Mouse (Mus musculus): ENCODE data around the gene Ms4a10. TPM values are rescaled to one million over a fixed set of nuclear protein-coding genes. Genes with fewer than 3 reads are reported as not detected.

Gene Ms4a10
- polyA plus RNA-seq, 1 experiment from 2014 or later: not detected

GRCm38 (mm10) chr19:10920532-10920931 is 53.9 kb downstream of the Ms4a10 start, which contains the start of gene Zp1:
Gene Zp1 (minus strand): TSS chr19:10920632.
- Histone ChIP-seq H3K9me3 (ENCODE audit: control insufficient read depth, low read length) (no peaks in the 10 kb centered on the region), H3K4me1 (ENCODE audit: control insufficient read depth, insufficient read depth, low read length) (no peaks in the 10 kb centered on the region), H3K4me2 (ENCODE audit: low read depth, severe bottlenecking) (no peak within 1 kb of the TSS), H3K4me3 (ENCODE audit: low read depth, low read length) (no peak within 1 kb of the TSS), H3K36me3 (ENCODE audit: control insufficient read depth, insufficient read depth, low read length) (no peaks in the 10 kb centered on the region), H3K27ac (replicated peaks; ENCODE audit: low read depth, low read length) (no peak within 1 kb of the TSS), H3K27me3 (ENCODE audit: control insufficient read depth, insufficient read depth, low read length) (no peaks in the 10 kb centered on the region), H3K9ac (ENCODE audit: low read length) (no peak within 1 kb of the TSS)
- WGBS: 78% methylated on average over 2 of the region's 2 CpGs
- ATAC-seq (ENCODE audit: insufficient number of reproducible peaks, low FRiP score, low TSS enrichment, low read depth) (no peak), DNase-seq (ENCODE audit: low spot score) (no peak)

DNA sequence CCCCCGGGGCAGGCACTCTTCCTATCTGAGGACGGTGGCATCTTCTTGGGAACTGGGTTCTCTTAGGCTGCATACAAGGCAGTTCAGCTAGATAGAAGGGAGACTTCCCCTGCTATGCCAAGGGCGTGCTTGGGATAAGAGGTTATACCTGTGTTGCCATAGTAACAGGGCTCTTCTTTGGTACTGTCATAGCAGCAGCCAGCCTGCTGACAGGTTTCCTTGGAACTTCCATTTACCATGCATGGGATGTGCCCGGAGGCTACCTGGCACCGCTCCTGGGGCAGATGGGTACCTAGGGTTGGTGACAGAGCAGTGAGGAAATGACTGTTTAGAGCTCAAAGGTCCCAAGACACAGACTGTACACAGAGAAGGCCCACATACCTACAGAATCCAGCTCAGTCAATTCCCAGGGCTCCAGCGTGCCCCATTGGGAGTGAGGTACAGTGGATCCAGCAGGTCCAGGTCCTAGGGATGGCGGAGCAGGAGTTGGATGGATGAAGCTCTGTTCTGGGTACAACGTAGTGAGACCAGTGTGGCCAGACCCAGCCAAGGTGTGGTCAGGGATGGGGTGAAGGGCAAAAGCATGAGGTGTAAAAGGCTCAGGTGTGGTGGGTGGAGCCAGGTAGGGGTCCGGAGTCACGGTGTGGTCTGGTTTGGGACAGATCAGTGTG is 56.0 kb downstream of the Ms4a10 start:
- 88% methylated on average over 10 of the region's 10 CpGs for WGBS
- no peak for ATAC-seq (ENCODE audit: insufficient number of reproducible peaks, low FRiP score, low TSS enrichment, low read depth)
- Histone ChIP-seq H3K9me3 (ENCODE audit: control insufficient read depth, low read length) (no peaks in the 10 kb centered on the region), H3K9ac (ENCODE audit: low read length) (no peak overlapping the region), H3K4me1 (ENCODE audit: control insufficient read depth, insufficient read depth, low read length) (no peaks in the 10 kb centered on the region), H3K4me3 (ENCODE audit: low read depth, low read length) (no peak overlapping the region), H3K27me3 (ENCODE audit: control insufficient read depth, insufficient read depth, low read length) (no peaks in the 10 kb centered on the region), H3K27ac (replicated peaks; ENCODE audit: low read depth, low read length) (no peak overlapping the region), H3K36me3 (ENCODE audit: control insufficient read depth, insufficient read depth, low read length) (no peaks in the 10 kb centered on the region), H3K4me2 (ENCODE audit: low read depth, severe bottlenecking) (no peak overlapping the region)
- DNase-seq (ENCODE audit: low spot score): no peak

- Histone ChIP-seq H3K27ac (replicated peaks; ENCODE audit: low read depth, low read length) (no peak overlapping the region), H3K9ac (ENCODE audit: low read length) (no peak overlapping the region), H3K36me3 (ENCODE audit: control insufficient read depth, insufficient read depth, low read length) (no peaks in the 10 kb centered on the region), H3K4me3 (ENCODE audit: low read depth, low read length) (no peak overlapping the region), H3K4me2 (ENCODE audit: low read depth, severe bottlenecking) (no peak overlapping the region), H3K27me3 (ENCODE audit: control insufficient read depth, insufficient read depth, low read length) (no peaks in the 10 kb centered on the region), H3K9me3 (ENCODE audit: control insufficient read depth, low read length) (no peaks in the 10 kb centered on the region), H3K4me1 (ENCODE audit: control insufficient read depth, insufficient read depth, low read length) (no peaks in the 10 kb centered on the region)
- ATAC-seq (ENCODE audit: insufficient number of reproducible peaks, low FRiP score, low TSS enrichment, low read depth) (no peak), DNase-seq (ENCODE audit: low spot score) (no peak)
- 61% methylated on average over 5 of the region's 5 CpGs for WGBS
Observed at GRCm38 (mm10) chr19:10916506-10916905, 58.0 kb downstream of the Ms4a10 start.

DNA sequence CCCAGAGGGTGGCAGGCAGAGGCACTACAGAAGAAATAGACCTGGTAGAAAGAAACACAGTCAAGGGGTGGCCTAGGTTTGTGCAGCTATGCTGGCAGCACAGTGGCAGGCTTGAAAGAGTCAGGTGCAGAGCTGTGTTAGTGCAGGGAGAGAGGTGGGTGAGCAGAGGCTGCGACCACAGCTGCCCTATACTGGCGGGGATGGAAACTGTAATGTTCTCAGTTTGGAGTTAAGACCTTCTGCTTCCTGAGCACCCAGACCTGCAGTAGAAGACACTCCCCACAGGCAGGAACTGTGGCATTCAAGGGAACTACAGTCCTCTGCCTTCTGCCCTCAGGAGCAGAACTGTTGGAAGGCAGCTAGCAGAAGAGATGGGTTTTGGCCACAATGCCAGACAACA is 59.6 kb downstream of the Ms4a10 start:
- no peak overlapping the region for H3K27ac ChIP-seq (replicated peaks; ENCODE audit: low read depth, low read length)
- 71% methylated on average over 2 of the region's 2 CpGs for WGBS

GRCm38 (mm10) chr19:10914291-10914690 is 60.2 kb downstream of the Ms4a10 start:
- DNase-seq (ENCODE audit: low spot score): no peak

More for the DNA sequence above, 59.6 kb downstream of the Ms4a10 start:
- no peak for ATAC-seq (ENCODE audit: insufficient number of reproducible peaks, low FRiP score, low TSS enrichment, low read depth)
- no peak overlapping the region for H3K4me2 ChIP-seq (ENCODE audit: low read depth, severe bottlenecking)
- no peak overlapping the region for H3K4me3 ChIP-seq (ENCODE audit: low read depth, low read length)
- no peaks in the 10 kb centered on the region for H3K4me1 ChIP-seq (ENCODE audit: control insufficient read depth, insufficient read depth, low read length)
- no peaks in the 10 kb centered on the region for H3K9me3 ChIP-seq (ENCODE audit: control insufficient read depth, low read length)
- H3K9ac ChIP-seq (ENCODE audit: low read length): no peak overlapping the region
- DNase-seq (ENCODE audit: low spot score): no peak
- H3K36me3 ChIP-seq (ENCODE audit: control insufficient read depth, insufficient read depth, low read length): no peaks in the 10 kb centered on the region
- no peaks in the 10 kb centered on the region for H3K27me3 ChIP-seq (ENCODE audit: control insufficient read depth, insufficient read depth, low read length)

More at GRCm38 (mm10) chr19:10914291-10914690, 60.2 kb downstream of the Ms4a10 start:
- no peaks in the 10 kb centered on the region for H3K4me1 ChIP-seq (ENCODE audit: control insufficient read depth, insufficient read depth, low read length)
- no peaks in the 10 kb centered on the region for H3K27me3 ChIP-seq (ENCODE audit: control insufficient read depth, insufficient read depth, low read length)
- H3K9ac ChIP-seq (ENCODE audit: low read length): no peak overlapping the region
- H3K4me2 ChIP-seq (ENCODE audit: low read depth, severe bottlenecking): no peak overlapping the region
- H3K36me3 ChIP-seq (ENCODE audit: control insufficient read depth, insufficient read depth, low read length): no peaks in the 10 kb centered on the region
- no peak overlapping the region for H3K27ac ChIP-seq (replicated peaks; ENCODE audit: low read depth, low read length)
- ATAC-seq (ENCODE audit: insufficient number of reproducible peaks, low FRiP score, low TSS enrichment, low read depth): no peak
- H3K4me3 ChIP-seq (ENCODE audit: low read depth, low read length): no peak overlapping the region
- WGBS: 79% methylated on average over 7 of the region's 7 CpGs
- no peaks in the 10 kb centered on the region for H3K9me3 ChIP-seq (ENCODE audit: control insufficient read depth, low read length)

Other genes starting within 250 kb of the Ms4a10 start
- not detected in 2 replicates for gene Cd5, start 235.7 kb downstream of the Ms4a10 start, polyA plus RNA-seq (2014; fragmentation: Nextera tagmentation; extraction: Ambion mirVana)
- 0.13 and 0.20 TPM in 2 replicates for gene Cd6, start 144.6 kb downstream of the Ms4a10 start, polyA plus RNA-seq (2014; fragmentation: Nextera tagmentation; extraction: Ambion mirVana)
- 0.15 and 0.16 TPM in 2 replicates for gene Slc15a3, start 134.9 kb downstream of the Ms4a10 start, polyA plus RNA-seq (2014; fragmentation: Nextera tagmentation; extraction: Ambion mirVana)
- gene Tmem132a, start 104.7 kb downstream of the Ms4a10 start, polyA plus RNA-seq (2014; fragmentation: Nextera tagmentation; extraction: Ambion mirVana): 87.0 and 89.0 TPM in 2 replicates
- 69.6 and 71.1 TPM in 2 replicates for gene Tmem109, start 92.7 kb downstream of the Ms4a10 start, polyA plus RNA-seq (2014; fragmentation: Nextera tagmentation; extraction: Ambion mirVana)
- 55.3 and 59.0 TPM in 2 replicates for gene Prpf19, start 79.4 kb downstream of the Ms4a10 start, polyA plus RNA-seq (2014; fragmentation: Nextera tagmentation; extraction: Ambion mirVana)
- not detected in 2 replicates for gene Zp1, start 54.0 kb downstream of the Ms4a10 start, polyA plus RNA-seq (2014; fragmentation: Nextera tagmentation; extraction: Ambion mirVana)
- gene Ptgdr2, start 37.5 kb downstream of the Ms4a10 start, polyA plus RNA-seq (2014; fragmentation: Nextera tagmentation; extraction: Ambion mirVana): not detected in 2 replicates
- gene Ccdc86, start 25.4 kb downstream of the Ms4a10 start, polyA plus RNA-seq (2014; fragmentation: Nextera tagmentation; extraction: Ambion mirVana): 30.2 and 32.3 TPM in 2 replicates
- gene Ms4a15, start 18.6 kb upstream of the Ms4a10 start, polyA plus RNA-seq (2014; fragmentation: Nextera tagmentation; extraction: Ambion mirVana): 0.18 TPM in 1 of 2 replicates, not detected in the other
- not detected in 2 replicates for gene Ms4a18, start 43.4 kb upstream of the Ms4a10 start, polyA plus RNA-seq (2014; fragmentation: Nextera tagmentation; extraction: Ambion mirVana)
- gene Ms4a8a, start 106.4 kb upstream of the Ms4a10 start, polyA plus RNA-seq (2014; fragmentation: Nextera tagmentation; extraction: Ambion mirVana): not detected in 2 replicates
- gene 1700017D01Rik, start 156.2 kb upstream of the Ms4a10 start, polyA plus RNA-seq (2014; fragmentation: Nextera tagmentation; extraction: Ambion mirVana): not detected in 2 replicates
- not detected in 2 replicates for gene 1700025F22Rik, start 190.7 kb upstream of the Ms4a10 start, polyA plus RNA-seq (2014; fragmentation: Nextera tagmentation; extraction: Ambion mirVana)
- not detected in 2 replicates for gene Ms4a13, start 222.1 kb upstream of the Ms4a10 start, polyA plus RNA-seq (2014; fragmentation: Nextera tagmentation; extraction: Ambion mirVana)